Mouse (Mus musculus): ENCODE results near the gene Abcc3. TPM values are rescaled to one million over a fixed set of nuclear protein-coding genes. Genes with fewer than 3 reads are reported as not detected.

The Abcc3 gene
- polyA plus RNA-seq, 1 experiment from 2014 or later = 0.27 TPM

GRCm38 (mm10) chr11:94374276-94374948 is 18.4 kb downstream of the Abcc3 start:
- H3K4me1 ChIP-seq (ENCODE audit: control insufficient read depth, insufficient read depth, low read length) = no peaks in the 10 kb centered on the region
- 91% methylated on average over 13 of the region's 13 CpGs for WGBS
- ATAC-seq = no peak

GRCm38 (mm10) chr11:94370809-94371208 is 22.0 kb downstream of the Abcc3 start:
- DNase-seq (ENCODE audit: low spot score) = no peak
- Histone ChIP-seq H3K4me3 (ENCODE audit: low read depth, low read length) (no peak overlapping the region), H3K9ac (ENCODE audit: low read length) (no peak overlapping the region), H3K4me1 (ENCODE audit: control insufficient read depth, insufficient read depth, low read length) (no peaks in the 10 kb centered on the region), H3K36me3 (ENCODE audit: control insufficient read depth, insufficient read depth, low read length) (no peaks in the 10 kb centered on the region), H3K9me3 (replicated peaks; ENCODE audit: control insufficient read depth, low read length) (no peaks in the 10 kb centered on the region), H3K4me2 (ENCODE audit: low read length) (no peak overlapping the region), H3K27me3 (replicated peaks; ENCODE audit: control insufficient read depth, insufficient read depth, low read length) (no peaks in the 10 kb centered on the region), H3K27ac (ENCODE audit: low read depth, low read length) (no peak overlapping the region)
- ATAC-seq = no peak
- 62% methylated on average over 5 of the region's 5 CpGs for WGBS

More at GRCm38 (mm10) chr11:94374276-94374948, 18.4 kb downstream of the Abcc3 start:
- Histone ChIP-seq H3K9me3 (replicated peaks; ENCODE audit: control insufficient read depth, low read length) (no peaks in the 10 kb centered on the region), H3K27ac (ENCODE audit: low read depth, low read length) (no peak overlapping the region), H3K36me3 (ENCODE audit: control insufficient read depth, insufficient read depth, low read length) (no peaks in the 10 kb centered on the region), H3K4me3 (ENCODE audit: low read depth, low read length) (no peak overlapping the region), H3K27me3 (replicated peaks; ENCODE audit: control insufficient read depth, insufficient read depth, low read length) (no peaks in the 10 kb centered on the region), H3K4me2 (ENCODE audit: low read length) (no peak overlapping the region), H3K9ac (ENCODE audit: low read length) (no peak overlapping the region)
- no peak for DNase-seq (ENCODE audit: low spot score)

- Histone ChIP-seq H3K36me3 (ENCODE audit: control insufficient read depth, insufficient read depth, low read length) (no peaks in the 10 kb centered on the region), H3K4me1 (ENCODE audit: control insufficient read depth, insufficient read depth, low read length) (no peaks in the 10 kb centered on the region), H3K27ac (ENCODE audit: low read depth, low read length) (no peak overlapping the region), H3K4me2 (ENCODE audit: low read length) (no peak overlapping the region), H3K9ac (ENCODE audit: low read length) (no peak overlapping the region), H3K27me3 (replicated peaks; ENCODE audit: control insufficient read depth, insufficient read depth, low read length) (no peaks in the 10 kb centered on the region), H3K4me3 (ENCODE audit: low read depth, low read length) (no peak overlapping the region), H3K9me3 (replicated peaks; ENCODE audit: control insufficient read depth, low read length) (no peaks in the 10 kb centered on the region)
- 88% methylated on average over 6 of the region's 6 CpGs for WGBS
- ATAC-seq = no peak
- no peak for DNase-seq (ENCODE audit: low spot score)
Observed at GRCm38 (mm10) chr11:94369981-94370380, 22.8 kb downstream of the Abcc3 start.

- Histone ChIP-seq H3K27ac (ENCODE audit: low read depth, low read length) (no peak overlapping the region), H3K9ac (ENCODE audit: low read length) (no peak overlapping the region), H3K27me3 (replicated peaks; ENCODE audit: control insufficient read depth, insufficient read depth, low read length) (no peaks in the 10 kb centered on the region), H3K9me3 (replicated peaks; ENCODE audit: control insufficient read depth, low read length) (no peaks in the 10 kb centered on the region), H3K36me3 (ENCODE audit: control insufficient read depth, insufficient read depth, low read length) (no peaks in the 10 kb centered on the region), H3K4me2 (ENCODE audit: low read length) (no peak overlapping the region), H3K4me1 (ENCODE audit: control insufficient read depth, insufficient read depth, low read length) (no peaks in the 10 kb centered on the region), H3K4me3 (ENCODE audit: low read depth, low read length) (no peak overlapping the region)
- WGBS = 84% methylated on average over 3 of the region's 3 CpGs
- ATAC-seq = no peak
- no peak for DNase-seq (ENCODE audit: low spot score)
Observed at GRCm38 (mm10) chr11:94365340-94365739, 27.5 kb downstream of the Abcc3 start.

- no peaks in the 10 kb centered on the region for H3K36me3 ChIP-seq (ENCODE audit: control insufficient read depth, insufficient read depth, low read length)
- H3K4me3 ChIP-seq (ENCODE audit: low read depth, low read length) = no peak overlapping the region
- no peak overlapping the region for H3K4me2 ChIP-seq (ENCODE audit: low read length)
- H3K27ac ChIP-seq (ENCODE audit: low read depth, low read length) = no peak overlapping the region
- no peak overlapping the region for H3K9ac ChIP-seq (ENCODE audit: low read length)
- no peaks in the 10 kb centered on the region for H3K9me3 ChIP-seq (replicated peaks; ENCODE audit: control insufficient read depth, low read length)
- no peak for DNase-seq (ENCODE audit: low spot score)
- no peak for ATAC-seq
- no peaks in the 10 kb centered on the region for H3K4me1 ChIP-seq (ENCODE audit: control insufficient read depth, insufficient read depth, low read length)
- 84% methylated on average over 7 of the region's 7 CpGs for WGBS
- H3K27me3 ChIP-seq (replicated peaks; ENCODE audit: control insufficient read depth, insufficient read depth, low read length) = no peaks in the 10 kb centered on the region
Observed at GRCm38 (mm10) chr11:94363690-94364089, 29.1 kb downstream of the Abcc3 start.

- no peaks in the 10 kb centered on the region for H3K9me3 ChIP-seq (replicated peaks; ENCODE audit: control insufficient read depth, low read length)
- no peaks in the 10 kb centered on the region for H3K27me3 ChIP-seq (replicated peaks; ENCODE audit: control insufficient read depth, insufficient read depth, low read length)
- H3K9ac ChIP-seq (ENCODE audit: low read length) = no peak overlapping the region
- DNase-seq (ENCODE audit: low spot score) = no peak
- no peak overlapping the region for H3K27ac ChIP-seq (ENCODE audit: low read depth, low read length)
- H3K36me3 ChIP-seq (ENCODE audit: control insufficient read depth, insufficient read depth, low read length) = no peaks in the 10 kb centered on the region
- H3K4me2 ChIP-seq (ENCODE audit: low read length) = no peak overlapping the region
- no peaks in the 10 kb centered on the region for H3K4me1 ChIP-seq (ENCODE audit: control insufficient read depth, insufficient read depth, low read length)
- ATAC-seq = no peak
- H3K4me3 ChIP-seq (ENCODE audit: low read depth, low read length) = no peak overlapping the region
- 83% methylated on average over 5 of the region's 5 CpGs for WGBS
Observed at GRCm38 (mm10) chr11:94362101-94362500, 30.7 kb downstream of the Abcc3 start.

GRCm38 (mm10) chr11:94361166-94361870 is 31.5 kb downstream of the Abcc3 start:
- ATAC-seq = no peak
- 91% methylated on average over 14 of the region's 14 CpGs for WGBS

GRCm38 (mm10) chr11:94359168-94359567 is 33.6 kb downstream of the Abcc3 start:
- Histone ChIP-seq H3K4me3 (ENCODE audit: low read depth, low read length) (no peak overlapping the region), H3K27ac (ENCODE audit: low read depth, low read length) (no peak overlapping the region), H3K9ac (ENCODE audit: low read length) (no peak overlapping the region), H3K27me3 (replicated peaks; ENCODE audit: control insufficient read depth, insufficient read depth, low read length) (no peaks in the 10 kb centered on the region), H3K4me2 (ENCODE audit: low read length) (no peak overlapping the region), H3K4me1 (ENCODE audit: control insufficient read depth, insufficient read depth, low read length) (no peaks in the 10 kb centered on the region), H3K36me3 (ENCODE audit: control insufficient read depth, insufficient read depth, low read length) (no peaks in the 10 kb centered on the region), H3K9me3 (replicated peaks; ENCODE audit: control insufficient read depth, low read length) (no peaks in the 10 kb centered on the region)
- WGBS = 96% methylated on average over 12 of the region's 12 CpGs
- DNase-seq (ENCODE audit: low spot score) = no peak
- no peak for ATAC-seq

More at GRCm38 (mm10) chr11:94361166-94361870, 31.5 kb downstream of the Abcc3 start:
- Histone ChIP-seq H3K4me2 (ENCODE audit: low read length) (no peak overlapping the region), H3K36me3 (ENCODE audit: control insufficient read depth, insufficient read depth, low read length) (no peaks in the 10 kb centered on the region), H3K9me3 (replicated peaks; ENCODE audit: control insufficient read depth, low read length) (no peaks in the 10 kb centered on the region), H3K27me3 (replicated peaks; ENCODE audit: control insufficient read depth, insufficient read depth, low read length) (no peaks in the 10 kb centered on the region), H3K27ac (ENCODE audit: low read depth, low read length) (no peak overlapping the region), H3K4me3 (ENCODE audit: low read depth, low read length) (no peak overlapping the region), H3K9ac (ENCODE audit: low read length) (no peak overlapping the region), H3K4me1 (ENCODE audit: control insufficient read depth, insufficient read depth, low read length) (no peaks in the 10 kb centered on the region)
- DNase-seq (ENCODE audit: low spot score) = no peak

- no peak overlapping the region for H3K4me3 ChIP-seq (ENCODE audit: low read depth, low read length)
- no peak overlapping the region for H3K4me2 ChIP-seq (ENCODE audit: low read length)
- no peaks in the 10 kb centered on the region for H3K36me3 ChIP-seq (ENCODE audit: control insufficient read depth, insufficient read depth, low read length)
- H3K4me1 ChIP-seq (ENCODE audit: control insufficient read depth, insufficient read depth, low read length) = no peaks in the 10 kb centered on the region
- H3K27ac ChIP-seq (ENCODE audit: low read depth, low read length) = no peak overlapping the region
- DNase-seq (ENCODE audit: low spot score) (no peak), ATAC-seq (no peak)
- H3K9ac ChIP-seq (ENCODE audit: low read length) = no peak overlapping the region
- H3K27me3 ChIP-seq (replicated peaks; ENCODE audit: control insufficient read depth, insufficient read depth, low read length) = no peaks in the 10 kb centered on the region
- WGBS = 88% methylated on average over 9 of the region's 9 CpGs
- H3K9me3 ChIP-seq (replicated peaks; ENCODE audit: control insufficient read depth, low read length) = no peaks in the 10 kb centered on the region
Observed at GRCm38 (mm10) chr11:94355521-94356217, 37.1 kb downstream of the Abcc3 start.

Measured in forebrain, embryonic 14.5 days (tissue).